Mouse (Mus musculus) thymus, postnatal 0 days (tissue): ENCODE data around the gene Lepr. TPM values are rescaled to one million over a fixed set of nuclear protein-coding genes. Genes with fewer than 3 reads are reported as not detected.
A peak's percentile ranks its signal among the peaks of the same experiment; 100 is the strongest.
"Not testable (repeated sequence)": the region's sequence is repeated elsewhere in the genome, so short reads cannot be mapped to it uniquely, and the experiment has no call there.

ENCODE experiments used
- DNase-seq: peaks from one replicate; pipeline ENCODE4 v3.0.0-alpha.2; 2015; ENCODE audit warnings: low spot score
- polyA plus RNA-seq: library from polyadenylated mRNA; unstranded; fragments of >200 nt; fragmentation: Nextera tagmentation; extraction: Ambion mirVana; gene quantifications from 2 replicates; pipeline ENCODE4 v1.2.1, GENCODE M21; 2015

Lepr gene
- polyA plus RNA-seq, 1 experiment from 2014 or later: 0.42 TPM

DNA sequence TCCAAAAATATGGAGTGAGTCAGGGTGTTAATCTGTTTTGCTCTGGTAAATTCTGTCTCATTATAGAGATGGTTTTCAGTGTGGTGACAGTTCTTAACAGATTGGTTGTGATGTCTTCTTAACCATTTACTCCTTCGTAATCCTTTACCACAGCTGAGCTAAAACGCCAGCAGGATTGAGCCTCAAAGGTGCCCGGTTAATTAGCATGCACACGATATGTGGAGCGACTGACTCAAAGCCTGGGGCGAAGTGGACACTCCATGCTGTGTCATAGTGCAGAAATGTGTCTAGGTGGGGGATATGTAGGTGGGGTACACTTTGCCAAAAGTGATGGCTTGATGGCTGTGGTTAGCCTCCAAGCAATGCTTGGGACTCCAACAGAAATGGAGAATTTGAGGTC is 1.4 kb upstream of the Lepr start:
- DNase-seq: no peak

DNA sequence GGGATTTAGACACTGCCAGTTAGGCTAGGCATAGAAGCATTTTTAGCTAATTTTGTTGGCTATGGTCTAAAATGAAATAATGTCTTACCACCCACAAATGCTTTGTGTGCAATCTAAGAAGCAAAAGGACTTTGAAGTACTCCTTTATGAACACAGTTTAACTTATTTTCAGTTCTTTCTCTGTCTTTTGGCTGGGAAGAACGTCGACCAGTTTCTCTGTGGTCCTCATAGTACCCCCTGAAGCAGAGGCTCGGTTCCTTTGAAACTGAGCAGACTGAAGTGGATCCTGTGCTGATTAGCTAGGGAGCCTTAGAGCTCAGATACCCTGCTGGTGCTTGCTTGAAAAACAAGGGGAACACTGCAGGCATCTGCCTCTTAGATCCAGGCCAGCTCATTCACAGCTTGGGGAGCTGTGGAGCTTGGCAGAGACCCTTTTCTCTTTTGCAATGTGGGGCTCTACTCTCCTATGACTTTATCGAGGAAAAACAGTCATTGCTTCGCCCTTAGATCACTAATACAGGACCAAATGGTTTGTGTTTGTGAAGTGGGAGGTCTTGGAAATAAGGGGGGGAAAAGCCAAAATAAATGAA is 1.9 kb downstream of the Lepr start:
- DNase-seq: no peak

DNA sequence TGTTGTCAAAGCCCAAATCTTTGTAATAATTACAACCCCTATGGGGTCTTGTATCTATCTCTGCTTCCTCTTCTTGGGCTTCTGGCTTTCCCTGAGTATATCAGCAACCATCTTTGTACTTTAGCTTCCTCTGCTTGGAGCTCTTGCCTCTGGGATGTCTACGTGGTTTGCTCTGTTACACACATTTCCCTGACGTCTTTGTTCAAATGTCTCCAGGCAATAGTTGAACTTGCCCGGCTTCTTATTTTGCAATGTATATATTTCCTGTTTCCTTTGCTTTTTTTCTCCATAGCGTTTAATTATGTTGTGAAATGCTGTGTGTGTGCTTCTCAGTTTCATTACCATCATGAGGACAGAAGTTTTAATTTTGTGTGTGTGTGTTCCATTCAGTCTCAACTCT is 4.5 kb downstream of the Lepr start:
- no peak for DNase-seq

DNA sequence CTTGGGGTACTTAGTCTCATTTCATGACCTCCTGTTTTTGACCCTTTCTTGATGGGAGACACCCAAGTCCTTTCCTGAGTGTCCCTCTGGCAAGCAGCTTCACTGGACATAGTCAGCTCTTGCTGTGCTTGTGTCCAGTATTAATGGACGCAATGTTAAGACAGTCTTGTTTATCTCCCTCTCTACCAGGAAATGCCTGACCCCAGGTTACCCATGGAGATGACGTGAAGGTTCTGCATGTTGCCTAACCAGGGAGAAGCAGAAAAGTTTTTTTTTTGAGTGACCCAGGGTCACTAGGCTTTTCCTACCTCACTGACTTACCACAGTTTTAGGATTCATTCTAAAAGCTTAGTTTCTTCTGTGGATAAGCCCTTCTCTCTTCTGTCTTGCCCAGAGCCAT is 24.8 kb downstream of the Lepr start:
- DNase-seq: no peak

DNA sequence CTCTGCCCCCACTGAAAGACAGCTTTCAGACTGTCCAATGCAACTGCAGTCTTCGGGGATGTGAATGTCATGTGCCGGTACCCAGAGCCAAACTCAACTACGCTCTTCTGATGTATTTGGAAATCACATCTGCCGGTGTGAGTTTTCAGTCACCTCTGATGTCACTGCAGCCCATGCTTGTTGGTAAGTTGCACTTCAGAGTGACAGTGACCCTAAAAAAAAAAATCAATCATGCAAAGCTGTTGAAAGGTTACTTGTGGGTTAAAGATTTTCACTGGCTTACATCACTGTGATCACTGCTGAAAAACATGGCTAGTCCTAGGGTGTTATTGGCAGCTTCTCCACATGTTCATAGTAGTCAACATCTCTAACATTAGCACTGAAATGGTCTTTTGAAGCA is 28.3 kb downstream of the Lepr start:
- no peak for DNase-seq

DNA sequence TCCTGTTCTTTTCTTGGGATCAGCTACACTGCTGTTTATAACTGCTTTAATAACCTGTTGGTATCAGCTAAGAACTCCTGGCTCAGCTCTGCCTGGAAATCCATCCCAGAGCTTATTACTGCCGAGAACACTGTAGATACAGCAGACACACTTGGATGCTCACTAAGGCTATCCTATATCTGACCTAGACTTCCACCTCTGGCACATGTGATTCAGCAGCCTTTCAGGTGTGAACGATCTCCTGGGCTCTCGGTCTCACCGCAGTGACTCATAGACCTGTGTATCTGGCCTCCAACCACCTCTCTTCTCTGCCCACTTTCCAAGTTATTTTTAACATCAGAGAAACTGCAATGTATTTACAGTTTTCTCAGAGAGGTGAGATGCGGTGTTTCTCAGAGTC is 43.3 kb downstream of the Lepr start:
- DNase-seq: no peak

DNA sequence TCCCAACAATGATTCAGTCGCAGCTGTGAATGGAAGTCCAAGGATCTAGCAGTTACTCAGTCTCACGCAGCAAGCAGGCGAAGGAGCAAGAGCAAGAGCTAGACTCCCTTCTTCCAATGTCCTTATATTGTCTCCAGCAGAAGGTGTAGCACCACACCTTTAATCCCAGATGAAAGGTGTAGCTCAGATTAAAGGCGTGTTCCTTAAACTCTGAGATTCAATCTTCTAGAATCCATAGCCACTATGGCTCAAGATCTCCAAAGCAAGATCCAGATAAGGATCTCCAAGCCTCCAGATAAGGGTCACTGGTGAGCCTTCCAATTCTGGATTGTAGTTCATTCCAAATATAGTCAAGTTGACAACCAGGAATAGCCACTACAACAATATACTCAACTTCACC is 126.7 kb downstream of the Lepr start, which contains the start of gene B020004J07Rik:
Gene B020004J07Rik (minus strand): TSS at position 101 of the 400 bp plus-strand sequence.
- DNase-seq: not testable (repeated sequence)

DNA sequence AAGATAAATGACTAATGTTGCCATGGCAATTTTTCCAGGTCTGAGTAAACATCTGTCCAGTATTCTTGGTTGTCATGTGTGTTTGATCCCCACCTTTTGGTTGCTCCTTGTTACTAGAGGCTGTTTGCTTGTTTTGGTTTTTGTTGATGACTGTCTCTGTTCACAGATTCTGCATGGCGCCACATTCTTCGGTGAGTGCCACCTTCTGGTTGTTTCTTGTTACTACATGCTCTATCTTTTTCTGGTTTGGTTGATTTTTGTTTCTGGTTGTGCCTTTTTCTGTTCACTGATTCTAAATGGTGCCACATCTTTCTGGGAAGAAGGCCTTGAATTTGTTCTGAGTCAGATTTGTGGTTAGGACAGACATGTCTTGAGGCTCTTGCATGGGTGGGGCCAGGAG is 133.7 kb downstream of the Lepr start:
- DNase-seq: no peak

DNA sequence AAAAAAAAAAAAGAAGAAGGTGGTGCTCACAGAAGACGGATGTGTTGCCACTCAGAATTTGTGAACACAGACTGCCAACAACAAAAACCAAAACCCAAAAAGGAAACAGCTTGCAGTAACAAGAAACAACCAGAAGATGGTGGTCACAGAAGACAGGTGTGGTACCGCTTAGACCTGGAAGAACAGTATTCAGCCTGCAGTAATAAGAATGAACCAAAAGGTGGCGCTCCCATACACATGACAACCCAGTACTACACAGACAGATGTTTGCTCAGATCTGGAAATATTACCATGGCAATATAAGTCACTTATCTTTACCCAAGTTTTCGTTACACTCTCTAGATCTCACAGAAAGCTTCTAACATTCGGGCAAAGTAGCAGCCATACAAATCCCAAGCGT is 143.7 kb downstream of the Lepr start:
- DNase-seq: peak; percentile 26

DNA sequence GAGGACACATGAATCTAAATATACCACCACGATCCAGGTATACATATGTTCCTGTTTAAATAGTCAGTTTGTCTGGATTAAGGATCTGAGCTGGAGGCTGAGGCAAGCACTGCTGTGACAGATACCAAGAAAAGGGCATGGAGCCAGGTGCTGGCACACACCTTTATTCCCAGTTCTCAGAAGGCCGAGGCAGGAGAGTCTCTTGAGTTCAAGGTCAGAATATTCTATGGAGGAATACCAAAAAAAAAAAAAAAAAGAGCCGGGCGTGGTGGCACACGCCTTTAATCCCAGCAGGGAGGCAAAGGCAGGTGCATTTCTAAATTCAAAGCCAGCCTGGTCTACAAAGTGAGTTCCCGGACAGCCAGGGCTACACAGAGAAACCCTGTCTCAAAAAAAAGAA is 145.1 kb downstream of the Lepr start:
- DNase-seq: no peak

Other genes starting within 250 kb of the Lepr start
- gene Dnajc6, start 220.8 kb upstream of the Lepr start, polyA plus RNA-seq: 9.6 and 13.8 TPM in 2 replicates
- gene Leprot, start 69.7 kb upstream of the Lepr start, polyA plus RNA-seq: 51.0 and 54.9 TPM in 2 replicates
- gene B020004J07Rik, start 126.6 kb downstream of the Lepr start, polyA plus RNA-seq: not detected in 2 replicates
- gene C130073F10Rik, start 176.4 kb downstream of the Lepr start, polyA plus RNA-seq: not detected in 2 replicates
- not detected in 2 replicates for gene Gm12800, start 191.7 kb downstream of the Lepr start, polyA plus RNA-seq
- gene Gm12794, start 223.0 kb downstream of the Lepr start, polyA plus RNA-seq: 0.09 TPM in 1 of 2 replicates, not detected in the other